Mouse (Mus musculus): ENCODE results near the gene Rgs1. TPM values are rescaled to one million over a fixed set of nuclear protein-coding genes. Genes with fewer than 3 reads are reported as not detected.

The Rgs1 gene
- polyA plus RNA-seq, 1 experiment, result not detected

DNA sequence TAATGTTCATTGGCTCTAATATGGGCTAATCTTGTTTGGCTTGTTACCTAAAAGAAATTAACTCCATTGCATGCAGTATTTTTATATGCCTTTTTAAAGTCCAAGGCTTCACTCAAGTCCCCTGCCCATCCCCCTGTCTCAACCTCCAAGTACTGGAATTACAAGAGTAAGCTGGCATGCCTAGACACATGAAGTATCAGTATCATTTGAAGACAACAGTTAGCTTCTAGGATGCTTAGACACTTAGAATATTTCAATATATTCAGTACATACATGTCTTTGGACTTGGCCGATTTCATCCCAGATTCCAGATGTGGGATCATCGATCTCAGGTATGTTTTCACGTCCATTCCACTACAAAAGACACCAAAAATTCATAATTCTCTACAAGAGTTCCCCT, 836 bp downstream of the Rgs1 start:
- H3K36me3 ChIP-seq (ENCODE audit: control insufficient read depth, insufficient read depth), result no peaks in the 10 kb centered on the region
- TF ChIP-seq FOSL1 (IDR thresholded peaks at IDR 0.05; ENCODE audit: insufficient read depth, low read length, poor library complexity, severe bottlenecking) (no peak), MYOD1 (IDR thresholded peaks at IDR 0.05; ENCODE audit: control insufficient read depth, insufficient read length, low read depth) (no peak), MAX (IDR thresholded peaks at IDR 0.05) (no peak), CEBPB (IDR thresholded peaks at IDR 0.05; ENCODE audit: low read depth) (no peak), CTCF (IDR thresholded peaks at IDR 0.05; ENCODE audit: control insufficient read depth, insufficient read depth, insufficient read length) (no peak), USF1 (IDR thresholded peaks at IDR 0.05; ENCODE audit: low read depth) (no peak), MYOG (IDR thresholded peaks at IDR 0.05; ENCODE audit: control insufficient read depth, extremely low read depth, insufficient read length) (no peak)
- no peaks in the 10 kb centered on the region for H3K79me3 ChIP-seq (ENCODE audit: low read depth)
- no peaks in the 10 kb centered on the region for H3K27me3 ChIP-seq (ENCODE audit: control insufficient read depth, insufficient read depth, insufficient read length)
- no peaks in the 10 kb centered on the region for H3K79me2 ChIP-seq (ENCODE audit: control insufficient read depth, insufficient read depth)
- no peak overlapping the region for H3K4me3 ChIP-seq (ENCODE audit: insufficient read depth, poor library complexity, severe bottlenecking)
- no peak overlapping the region for H3ac ChIP-seq (ENCODE audit: control insufficient read depth, insufficient read length, low read depth)

GRCm38 (mm10) chr1:144247382-144247781, 1.7 kb downstream of the Rgs1 start:
- Histone ChIP-seq H3ac (ENCODE audit: control insufficient read depth, insufficient read length, low read depth) (no peak overlapping the region), H3K27me3 (ENCODE audit: control insufficient read depth, insufficient read depth, insufficient read length) (no peaks in the 10 kb centered on the region), H3K79me2 (ENCODE audit: control insufficient read depth, insufficient read depth) (no peaks in the 10 kb centered on the region), H3K79me3 (ENCODE audit: low read depth) (no peaks in the 10 kb centered on the region), H3K4me3 (ENCODE audit: insufficient read depth, poor library complexity, severe bottlenecking) (no peak overlapping the region), H3K36me3 (ENCODE audit: control insufficient read depth, insufficient read depth) (no peaks in the 10 kb centered on the region)
- TF ChIP-seq CEBPB (IDR thresholded peaks at IDR 0.05; ENCODE audit: low read depth) (no peak), CTCF (IDR thresholded peaks at IDR 0.05; ENCODE audit: control insufficient read depth, insufficient read depth, insufficient read length) (no peak), MYOD1 (IDR thresholded peaks at IDR 0.05; ENCODE audit: control insufficient read depth, insufficient read length, low read depth) (no peak), USF1 (IDR thresholded peaks at IDR 0.05; ENCODE audit: low read depth) (no peak)

DNA sequence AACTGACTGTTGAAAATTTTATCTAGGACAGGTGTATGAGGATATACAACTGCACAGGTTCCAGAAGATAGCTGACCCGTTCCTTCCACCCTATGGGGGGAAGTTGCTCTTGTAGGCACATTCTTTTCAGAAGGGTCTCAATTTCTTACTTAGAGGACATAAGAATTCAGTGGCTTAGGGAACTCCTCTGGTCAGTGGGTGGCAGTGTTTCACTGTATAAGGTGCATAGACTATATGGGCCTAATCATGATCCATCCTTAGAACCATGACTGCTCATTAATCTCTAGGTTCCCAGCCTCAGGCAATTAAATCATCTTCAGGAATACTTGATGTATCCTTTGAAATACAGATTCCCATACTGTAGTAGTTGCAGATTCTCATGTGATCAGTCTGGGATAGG, 5.5 kb downstream of the Rgs1 start:
- no peaks in the 10 kb centered on the region for H3K36me3 ChIP-seq (ENCODE audit: control insufficient read depth, insufficient read depth)
- TF ChIP-seq CTCF (IDR thresholded peaks at IDR 0.05; ENCODE audit: control insufficient read depth, insufficient read depth, insufficient read length) (peak; percentile 17), MYOD1 (IDR thresholded peaks at IDR 0.05; ENCODE audit: control insufficient read depth, insufficient read length, low read depth) (no peak)
- no peak overlapping the region for H3ac ChIP-seq (ENCODE audit: control insufficient read depth, insufficient read length, low read depth)
- no peaks in the 10 kb centered on the region for H3K79me3 ChIP-seq (ENCODE audit: low read depth)
- H3K79me2 ChIP-seq (ENCODE audit: control insufficient read depth, insufficient read depth), result no peaks in the 10 kb centered on the region
- no peak overlapping the region for H3K4me3 ChIP-seq (ENCODE audit: insufficient read depth, poor library complexity, severe bottlenecking)
- no peaks in the 10 kb centered on the region for H3K27me3 ChIP-seq (ENCODE audit: control insufficient read depth, insufficient read depth, insufficient read length)

DNA sequence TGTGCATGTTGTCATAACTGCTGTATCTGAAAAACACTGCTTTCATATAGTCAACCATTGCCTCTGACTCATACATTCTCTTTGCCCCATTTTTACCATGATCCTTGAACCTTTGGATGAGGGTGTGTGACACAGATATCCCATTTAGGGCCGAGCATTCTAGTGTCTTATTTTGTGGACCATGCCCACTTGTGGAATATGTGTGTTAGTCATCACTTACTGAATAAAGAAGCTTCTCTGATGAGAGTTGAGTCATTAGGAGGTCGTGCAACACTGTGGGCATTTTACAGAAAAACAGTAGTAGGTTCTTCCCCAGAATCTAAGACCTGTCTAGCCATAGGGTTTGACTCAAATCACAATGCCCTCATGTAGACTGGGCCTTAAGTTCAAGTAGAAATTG, 9.8 kb downstream of the Rgs1 start:
- H3ac ChIP-seq (ENCODE audit: control insufficient read depth, insufficient read length, low read depth), result no peak overlapping the region
- H3K79me3 ChIP-seq (ENCODE audit: low read depth), result no peaks in the 10 kb centered on the region
- H3K27me3 ChIP-seq (ENCODE audit: control insufficient read depth, insufficient read depth, insufficient read length), result no peaks in the 10 kb centered on the region
- no peaks in the 10 kb centered on the region for H3K36me3 ChIP-seq (ENCODE audit: control insufficient read depth, insufficient read depth)
- H3K4me3 ChIP-seq (ENCODE audit: insufficient read depth, poor library complexity, severe bottlenecking), result no peak overlapping the region
- TF ChIP-seq MAX (IDR thresholded peaks at IDR 0.05) (no peak), CEBPB (IDR thresholded peaks at IDR 0.05; ENCODE audit: low read depth) (no peak), MYOG (IDR thresholded peaks at IDR 0.05; ENCODE audit: control insufficient read depth, extremely low read depth, insufficient read length) (no peak), FOSL1 (IDR thresholded peaks at IDR 0.05; ENCODE audit: insufficient read depth, low read length, poor library complexity, severe bottlenecking) (no peak), CTCF (IDR thresholded peaks at IDR 0.05; ENCODE audit: control insufficient read depth, insufficient read depth, insufficient read length) (no peak), MYOD1 (IDR thresholded peaks at IDR 0.05; ENCODE audit: control insufficient read depth, insufficient read length, low read depth) (no peak), USF1 (IDR thresholded peaks at IDR 0.05; ENCODE audit: low read depth) (no peak)
- no peaks in the 10 kb centered on the region for H3K79me2 ChIP-seq (ENCODE audit: control insufficient read depth, insufficient read depth)

GRCm38 (mm10) chr1:144215230-144215629, 33.8 kb downstream of the Rgs1 start:
- Histone ChIP-seq H3K27me3 (ENCODE audit: control insufficient read depth, insufficient read depth, insufficient read length) (no peaks in the 10 kb centered on the region), H3K4me3 (ENCODE audit: insufficient read depth, poor library complexity, severe bottlenecking) (no peak overlapping the region), H3K79me2 (ENCODE audit: control insufficient read depth, insufficient read depth) (no peaks in the 10 kb centered on the region), H3K79me3 (ENCODE audit: low read depth) (no peaks in the 10 kb centered on the region), H3K36me3 (ENCODE audit: control insufficient read depth, insufficient read depth) (no peaks in the 10 kb centered on the region), H3ac (ENCODE audit: control insufficient read depth, insufficient read length, low read depth) (no peak overlapping the region)
- TF ChIP-seq MYOD1 (IDR thresholded peaks at IDR 0.05; ENCODE audit: control insufficient read depth, insufficient read length, low read depth) (no peak), USF1 (IDR thresholded peaks at IDR 0.05; ENCODE audit: low read depth) (no peak), MAX (IDR thresholded peaks at IDR 0.05) (no peak), CTCF (IDR thresholded peaks at IDR 0.05; ENCODE audit: control insufficient read depth, insufficient read depth, insufficient read length) (no peak)

DNA sequence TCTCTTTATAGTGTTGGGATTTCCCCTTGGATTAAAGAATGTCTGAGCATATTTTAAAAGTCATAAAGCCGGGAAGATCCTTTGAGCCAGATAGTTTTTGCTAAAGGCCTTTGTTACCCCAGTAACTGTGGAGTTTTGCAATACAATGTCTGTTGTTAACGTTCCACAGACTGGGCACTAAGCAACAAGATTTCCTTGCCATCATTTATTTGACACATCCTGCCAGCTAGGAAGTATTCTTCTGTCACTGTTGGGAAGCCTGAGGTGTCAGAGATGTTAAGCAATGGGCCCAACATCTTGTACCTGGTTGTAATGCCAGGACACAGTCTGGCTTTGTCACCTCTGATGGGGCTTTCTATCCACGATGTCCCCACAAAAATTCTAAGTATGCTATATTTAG, 38.1 kb downstream of the Rgs1 start:
- Histone ChIP-seq H3ac (ENCODE audit: control insufficient read depth, insufficient read length, low read depth) (no peak overlapping the region), H3K4me3 (ENCODE audit: insufficient read depth, poor library complexity, severe bottlenecking) (no peak overlapping the region), H3K79me2 (ENCODE audit: control insufficient read depth, insufficient read depth) (no peaks in the 10 kb centered on the region), H3K79me3 (ENCODE audit: low read depth) (no peaks in the 10 kb centered on the region), H3K36me3 (ENCODE audit: control insufficient read depth, insufficient read depth) (no peaks in the 10 kb centered on the region), H3K27me3 (ENCODE audit: control insufficient read depth, insufficient read depth, insufficient read length) (no peaks in the 10 kb centered on the region)
- TF ChIP-seq CTCF (IDR thresholded peaks at IDR 0.05; ENCODE audit: control insufficient read depth, insufficient read depth, insufficient read length) (no peak), CEBPB (IDR thresholded peaks at IDR 0.05; ENCODE audit: low read depth) (no peak), MYOG (IDR thresholded peaks at IDR 0.05; ENCODE audit: control insufficient read depth, extremely low read depth, insufficient read length) (no peak), USF1 (IDR thresholded peaks at IDR 0.05; ENCODE audit: low read depth) (no peak), MYOD1 (IDR thresholded peaks at IDR 0.05; ENCODE audit: control insufficient read depth, insufficient read length, low read depth) (no peak), MAX (IDR thresholded peaks at IDR 0.05) (no peak), FOSL1 (IDR thresholded peaks at IDR 0.05; ENCODE audit: insufficient read depth, low read length, poor library complexity, severe bottlenecking) (no peak)
